ENCODE assay signal across 18 mouse cellular contexts in the genomic region with DNA sequence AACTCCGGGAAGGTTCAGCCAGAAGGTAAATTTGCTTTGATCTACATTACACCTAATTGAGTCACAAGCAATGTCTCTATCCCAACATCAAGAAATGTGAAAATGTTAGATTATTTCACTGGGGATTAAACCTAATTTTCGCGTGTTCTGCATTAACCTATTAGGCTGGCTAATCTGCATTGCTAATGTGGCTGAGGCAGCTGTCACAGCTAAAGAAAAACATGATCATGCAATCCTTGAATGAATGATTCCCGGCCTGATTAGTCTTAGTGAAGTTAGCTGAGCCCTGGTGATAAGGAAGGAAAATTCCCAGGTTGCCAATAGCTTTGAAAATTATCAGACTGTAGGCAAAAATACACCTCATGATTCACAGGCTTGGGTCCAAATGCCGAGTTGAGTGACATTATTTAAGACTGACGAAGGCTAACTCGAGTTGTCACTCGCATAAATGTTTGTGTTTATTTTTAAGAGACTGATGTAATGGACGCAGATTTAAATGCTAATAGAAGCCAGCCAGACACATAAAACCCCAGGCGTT.
DNase-seq lines count a peak whose midpoint lies in the region; ATAC-seq lines count a peak whose summit lies in the region.
"Had no signal": no experiment of that assay in that cellular context is flagged by ENCODE, and none has a peak within 500 bp of the region (broad histone marks: within the 10 kb centered on the region; RNA-seq: fewer than 3 reads in every experiment).

No protein-coding gene starts in this region.

- no peak for ATAC-seq in neural tube, embryonic 11.5 days (ENCODE audit: insufficient read depth, low FRiP score, low TSS enrichment)
- peak; percentile 70 for ATAC-seq in hindbrain, embryonic 13.5 days (ENCODE audit: low FRiP score)
- ATAC-seq in midbrain, embryonic 14.5 days (ENCODE audit: low FRiP score, low TSS enrichment) = peak; percentile 72
- ATAC-seq: intestine, postnatal 0 days; liver, embryonic 12.5 days had no signal

- H3K4me1 ChIP-seq in neural tube, embryonic 11.5 days (ENCODE audit: control insufficient read depth, insufficient read depth, low read length) = peaks cover 7% of the 10 kb centered on the region; the same call in 1 of the 2 replicates
- H3K4me1 ChIP-seq in hindbrain, embryonic 13.5 days (replicated peaks) = peaks cover 45% of the 10 kb centered on the region
- peaks cover 35% of the 10 kb centered on the region for H3K4me1 ChIP-seq in midbrain, embryonic 14.5 days (ENCODE audit: control insufficient read depth, insufficient read depth, low read length)
- H3K4me1 ChIP-seq: heart, embryonic 13.5 days; liver, embryonic 12.5 days; lung, embryonic 15.5 days had no signal

- DNase-seq in neural tube, embryonic 11.5 days (ENCODE audit: low spot score) = no peak
- no peak for DNase-seq in neural tube, embryonic 10.5 days (ENCODE audit: extremely low spot score, low spot score)
- peak; percentile 78 for DNase-seq in midbrain, embryonic 14.5 days
- DNase-seq in spleen, adult 12 weeks (ENCODE audit: low spot score) = no peak
- DNase-seq in spleen, postnatal 14 days (ENCODE audit: low spot score in 2 of 2) = no peak
- DNase-seq in lung, postnatal 10 days = no peak
- DNase-seq: adrenal gland, postnatal 14 days; B cell, adult 2 months; cerebellum, adult 2 months; heart, postnatal 4 days; right cerebral cortex, postnatal 25 days had no signal

- H3K36me3 ChIP-seq in neural tube, embryonic 11.5 days (ENCODE audit: control insufficient read depth, insufficient read depth, low read length) = no peaks in the 10 kb centered on the region
- no peaks in the 10 kb centered on the region for H3K36me3 ChIP-seq in hindbrain, embryonic 13.5 days
- H3K36me3 ChIP-seq in midbrain, embryonic 14.5 days (ENCODE audit: control insufficient read depth, insufficient read depth, low read length) = no peaks in the 10 kb centered on the region
- H3K36me3 ChIP-seq: embryonic facial prominence, embryonic 13.5 days; heart, embryonic 13.5 days; liver, embryonic 12.5 days; lung, embryonic 15.5 days had no signal

- no peak overlapping the region for H3K4me2 ChIP-seq in neural tube, embryonic 11.5 days (ENCODE audit: low read depth)
- peak overlapping the region; percentile 20; the same call in 1 of the 2 replicates for H3K4me2 ChIP-seq in hindbrain, embryonic 13.5 days
- peak overlapping the region; percentile 17 for H3K4me2 ChIP-seq in midbrain, embryonic 14.5 days (ENCODE audit: low read length)
- H3K4me2 ChIP-seq: embryonic facial prominence, embryonic 13.5 days; heart, embryonic 13.5 days; liver, embryonic 12.5 days; lung, embryonic 15.5 days had no signal

- 0 out of 2 replicates have a peak overlapping the region, but pooled peaks have one; percentile 4 for H3K27ac ChIP-seq in neural tube, embryonic 11.5 days (ENCODE audit: low read depth, low read length)
- H3K27ac ChIP-seq in hindbrain, embryonic 13.5 days = peak overlapping the region; percentile 86
- peak overlapping the region; percentile 82 for H3K27ac ChIP-seq in midbrain, embryonic 14.5 days (replicated peaks; ENCODE audit: low read depth, low read length)
- H3K27ac ChIP-seq: embryonic facial prominence, embryonic 13.5 days; heart, embryonic 13.5 days; kidney, postnatal 0 days; liver, embryonic 12.5 days; lung, embryonic 15.5 days had no signal

- H3K9me3 ChIP-seq in neural tube, embryonic 11.5 days (ENCODE audit: control insufficient read depth, low read length) = no peaks in the 10 kb centered on the region
- no peaks in the 10 kb centered on the region for H3K9me3 ChIP-seq in hindbrain, embryonic 13.5 days
- H3K9me3 ChIP-seq in midbrain, embryonic 14.5 days (ENCODE audit: control insufficient read depth, low read length) = no peaks in the 10 kb centered on the region
- H3K9me3 ChIP-seq: embryonic facial prominence, embryonic 13.5 days; heart, embryonic 13.5 days; liver, embryonic 12.5 days; lung, embryonic 15.5 days had no signal

- no peak overlapping the region for H3K4me3 ChIP-seq in neural tube, embryonic 11.5 days (ENCODE audit: low read depth, low read length)
- H3K4me3 ChIP-seq in hindbrain, embryonic 13.5 days = no peak overlapping the region
- H3K4me3 ChIP-seq in midbrain, embryonic 14.5 days (replicated peaks; ENCODE audit: low read depth, low read length) = no peak overlapping the region
- H3K4me3 ChIP-seq: embryonic facial prominence, embryonic 13.5 days; heart, embryonic 13.5 days; liver, embryonic 12.5 days; lung, embryonic 15.5 days had no signal

- no peaks in the 10 kb centered on the region for H3K27me3 ChIP-seq in neural tube, embryonic 11.5 days (ENCODE audit: control insufficient read depth, insufficient read depth, low read length)
- peaks cover 10% of the 10 kb centered on the region; the same call in 1 of the 2 replicates for H3K27me3 ChIP-seq in hindbrain, embryonic 13.5 days
- peaks cover 18% of the 10 kb centered on the region; the same call in 1 of the 2 replicates for H3K27me3 ChIP-seq in midbrain, embryonic 14.5 days (ENCODE audit: control insufficient read depth, insufficient read depth, low read length)
- H3K27me3 ChIP-seq: heart, embryonic 13.5 days; liver, embryonic 12.5 days; lung, embryonic 15.5 days had no signal

- 61% methylated on average over 10 of the region's 10 CpGs for WGBS in neural tube, embryonic 11.5 days
- 24% methylated on average over 10 of the region's 10 CpGs for WGBS in hindbrain, embryonic 13.5 days
- 14% methylated on average over 10 of the region's 10 CpGs for WGBS in midbrain, embryonic 14.5 days

- no peak overlapping the region for H3K9ac ChIP-seq in neural tube, embryonic 11.5 days (ENCODE audit: low read length)
- no peak overlapping the region for H3K9ac ChIP-seq in hindbrain, embryonic 13.5 days
- no peak overlapping the region for H3K9ac ChIP-seq in midbrain, embryonic 14.5 days (replicated peaks; ENCODE audit: low read length)
- H3K9ac ChIP-seq: embryonic facial prominence, embryonic 13.5 days; heart, embryonic 13.5 days; liver, embryonic 12.5 days; lung, embryonic 15.5 days had no signal

Comparison
In these comparisons a context has a peak if more than half of its experiments do, and no peak if none do; other contexts are left out.
1. H3K27ac ChIP-seq: peak in every context shown above with its lines; median percentile 86 in hindbrain, embryonic 13.5 days; 82 in midbrain, embryonic 14.5 days; 4 in neural tube, embryonic 11.5 days.